ENCODE assay signal across 20 mouse cellular contexts in the genomic region with DNA sequence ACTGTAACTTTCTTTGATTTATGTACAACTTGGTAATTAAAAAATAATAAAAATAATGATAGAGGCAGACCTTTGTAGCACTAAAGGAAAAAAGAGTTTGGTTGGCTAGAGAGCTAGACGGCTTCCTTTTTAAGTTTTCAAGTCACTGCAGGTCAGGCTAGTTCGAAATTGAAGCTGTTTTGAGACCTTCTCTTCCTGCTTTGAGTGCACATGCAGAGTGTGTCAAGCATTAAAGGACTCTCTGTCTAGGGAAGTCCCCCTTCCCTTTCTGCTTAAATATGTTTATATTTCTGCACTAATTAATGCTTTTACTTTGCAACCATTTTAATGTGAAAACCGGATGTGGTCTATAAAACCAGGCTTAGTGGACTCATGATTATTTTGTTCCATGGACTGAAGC. TPM values are rescaled to one million over a fixed set of nuclear protein-coding genes. Genes with fewer than 3 reads are reported as not detected.
DNase-seq lines count a peak whose midpoint lies in the region; ATAC-seq and TF ChIP-seq lines count a peak whose summit lies in the region.
"Had no signal": no experiment of that assay in that cellular context is flagged by ENCODE, and none has a peak within 500 bp of the region (broad histone marks: within the 10 kb centered on the region; RNA-seq: fewer than 3 reads in every experiment).

No protein-coding gene starts in this region.

- H3K4me1 ChIP-seq in embryonic facial prominence, embryonic 14.5 days (ENCODE audit: control insufficient read depth, insufficient read depth, low read length), result peaks cover 12% of the 10 kb centered on the region
- peaks cover 41% of the 10 kb centered on the region for H3K4me1 ChIP-seq in embryonic facial prominence, embryonic 10.5 days
- H3K4me1 ChIP-seq in kidney, postnatal 0 days (replicated peaks; ENCODE audit: insufficient read depth, low read length), result peaks cover 5% of the 10 kb centered on the region; the same call in 1 of the 2 replicates
- H3K4me1 ChIP-seq: neural tube, embryonic 12.5 days had no signal

- ATAC-seq in embryonic facial prominence, embryonic 14.5 days (ENCODE audit: low read depth), result no peak
- no peak for ATAC-seq in kidney, postnatal 0 days (replicated peaks; ENCODE audit: low FRiP score, low read depth)
- ATAC-seq in megakaryocyte, adult 5-6 weeks (ENCODE audit: poor library complexity, severe bottlenecking), result no peak

- no peak overlapping the region for H3K27ac ChIP-seq in embryonic facial prominence, embryonic 14.5 days (replicated peaks; ENCODE audit: low read depth, low read length)
- no peak overlapping the region for H3K27ac ChIP-seq in embryonic facial prominence, embryonic 10.5 days (replicated peaks)
- H3K27ac ChIP-seq in kidney, postnatal 0 days, result no peak overlapping the region
- peak overlapping the region; percentile 52; the same call in 1 of the 2 replicates for H3K27ac ChIP-seq in macrophage
- H3K27ac ChIP-seq: midbrain, embryonic 12.5 days; neural tube, embryonic 12.5 days had no signal

- DNase-seq in embryonic facial prominence, embryonic 14.5 days (ENCODE audit: low spot score), result no peak
- no peak for DNase-seq in embryonic facial prominence, embryonic 10.5 days (ENCODE audit: low spot score)
- DNase-seq in kidney, postnatal 0 days (ENCODE audit: low spot score), result peak; percentile 50
- DNase-seq in kidney, postnatal 25 days, result no peak
- peak; percentile 10 for DNase-seq in CD4-positive, CD25-positive, alpha-beta regulatory T cell, adult 2 months (ENCODE audit: low read depth, low spot score)
- DNase-seq: adrenal gland, adult 8-10 months; B cell, adult 2 months; gastrocnemius, postnatal 14 days; heart, adult 2 months; kidney, postnatal 10 days; liver; lung, adult 2 months; thymus, adult 18-20 months had no signal

- no peaks in the 10 kb centered on the region for H3K79me2 ChIP-seq in macrophage (ENCODE audit: inconsistent target)

- TF ChIP-seq CTCF in kidney, postnatal 0 days (IDR thresholded peaks at IDR 0.05; ENCODE audit: low read depth), result no peak

- no peaks in the 10 kb centered on the region for H3K9me3 ChIP-seq in embryonic facial prominence, embryonic 14.5 days (ENCODE audit: control insufficient read depth, low read length)
- H3K9me3 ChIP-seq in embryonic facial prominence, embryonic 10.5 days, result no peaks in the 10 kb centered on the region
- no peaks in the 10 kb centered on the region for H3K9me3 ChIP-seq in kidney, postnatal 0 days (replicated peaks; ENCODE audit: low read length)
- H3K9me3 ChIP-seq: heart, embryonic 15.5 days; midbrain, embryonic 12.5 days; neural tube, embryonic 12.5 days had no signal

- H3K36me3 ChIP-seq in embryonic facial prominence, embryonic 14.5 days (ENCODE audit: control insufficient read depth, insufficient read depth, low read length), result no peaks in the 10 kb centered on the region
- no peaks in the 10 kb centered on the region for H3K36me3 ChIP-seq in embryonic facial prominence, embryonic 10.5 days (replicated peaks)
- H3K36me3 ChIP-seq in kidney, postnatal 0 days (ENCODE audit: insufficient read depth, low read length), result no peaks in the 10 kb centered on the region
- H3K36me3 ChIP-seq in macrophage (ENCODE audit: inconsistent target), result no peaks in the 10 kb centered on the region
- H3K36me3 ChIP-seq: heart, embryonic 15.5 days; midbrain, embryonic 12.5 days; neural tube, embryonic 12.5 days had no signal

- 29% methylated on average over 3 of the region's 3 CpGs for WGBS in embryonic facial prominence, embryonic 14.5 days
- 36% methylated on average over 3 of the region's 3 CpGs for WGBS in embryonic facial prominence, embryonic 10.5 days
- 36% methylated on average over 3 of the region's 3 CpGs for WGBS in kidney, postnatal 0 days
- WGBS in macrophage (ENCODE audit: missing documents), result 46% methylated on average over 3 of the region's 3 CpGs

- peak overlapping the region; percentile 47; the same call in 1 of the 2 replicates for H3K4me2 ChIP-seq in embryonic facial prominence, embryonic 14.5 days (ENCODE audit: low read depth, low read length)
- H3K4me2 ChIP-seq in kidney, postnatal 0 days (ENCODE audit: low read length), result no peak overlapping the region
- H3K4me2 ChIP-seq: midbrain, embryonic 12.5 days; neural tube, embryonic 12.5 days had no signal

- H3K4me3 ChIP-seq in embryonic facial prominence, embryonic 14.5 days (ENCODE audit: low read depth, low read length), result no peak overlapping the region
- H3K4me3 ChIP-seq in embryonic facial prominence, embryonic 10.5 days, result no peak overlapping the region
- H3K4me3 ChIP-seq in kidney, postnatal 0 days (replicated peaks; ENCODE audit: low read depth, low read length), result no peak overlapping the region
- no peak overlapping the region for H3K4me3 ChIP-seq in macrophage (ENCODE audit: inconsistent target)
- H3K4me3 ChIP-seq: erythroblast, embryonic 14.5 days; heart, embryonic 15.5 days; midbrain, embryonic 12.5 days; neural tube, embryonic 12.5 days had no signal

- no peak overlapping the region for H3K9ac ChIP-seq in embryonic facial prominence, embryonic 14.5 days (ENCODE audit: low read depth, low read length)
- H3K9ac ChIP-seq in kidney, postnatal 0 days (ENCODE audit: low read depth, low read length), result no peak overlapping the region
- H3K9ac ChIP-seq: heart, embryonic 15.5 days; midbrain, embryonic 12.5 days; neural tube, embryonic 12.5 days had no signal

- H3K27me3 ChIP-seq in embryonic facial prominence, embryonic 14.5 days (replicated peaks; ENCODE audit: control insufficient read depth, insufficient read depth, low read length), result no peaks in the 10 kb centered on the region
- no peaks in the 10 kb centered on the region for H3K27me3 ChIP-seq in embryonic facial prominence, embryonic 10.5 days (replicated peaks; ENCODE audit: low read depth, poor library complexity, severe bottlenecking)
- H3K27me3 ChIP-seq in kidney, postnatal 0 days (ENCODE audit: insufficient read depth, low read length), result no peaks in the 10 kb centered on the region
- H3K27me3 ChIP-seq: heart, embryonic 15.5 days; midbrain, embryonic 12.5 days; neural tube, embryonic 12.5 days had no signal

RNA-seq across cellular contexts. Expression of gene Etv1, which starts 8.5 kb away (rescaled TPM):
- polyA plus RNA-seq in embryonic facial prominence, embryonic 14.5 days (2014; fragmentation: Nextera tagmentation; extraction: Ambion mirVana), result 22.6 and 22.8 TPM in 2 replicates
- polyA plus RNA-seq in embryonic facial prominence, embryonic 10.5 days (2016; fragmentation: Nextera tagmentation; extraction: Ambion mirVana), result 23.5 and 25.1 TPM in 2 replicates
- polyA plus RNA-seq in kidney, postnatal 0 days (2015; fragmentation: Nextera tagmentation; extraction: Ambion mirVana), result 12.8 and 13.5 TPM in 2 replicates
- 1 to 10 TPM in 23 of 26 experiments, under 1 TPM in 3; 0.67 to 7.7 (median 3.4) TPM for total RNA-seq in macrophage (2018; cell fraction: chromatin; rRNA removed)
- total RNA-seq in macrophage (2018; cell fraction: cytosol; rRNA removed), result 1 to 10 TPM; 1.7 to 3.7 (median 2.4) TPM
- 10 to 100 TPM in 1 of 26 experiments, 1 to 10 TPM in 25; 1.4 to 19.1 (median 2.7) TPM for total RNA-seq in macrophage (2018; cell fraction: nucleus; rRNA removed)
- 1.4 to 10.0 TPM (median 2.3 TPM) in 3 replicates for polyA plus RNA-seq in macrophage (2018)
- 1.1 and 1.6 TPM in 2 replicates for total RNA-seq in megakaryocyte, adult 5-6 weeks (2015)
- total RNA-seq in megakaryocyte, adult 5-6 weeks (2017), result 0.59 and 2.5 TPM in 2 replicates
- total RNA-seq: monocyte, adult 5-6 weeks had no signal
- polyA plus RNA-seq: erythroblast, embryonic 14.5 days had no signal

Comparison
In these comparisons a context has a peak if more than half of its experiments do, and no peak if none do; other contexts are left out.
1. DNase-seq: peak in kidney, postnatal 0 days (single experiment) and CD4-positive, CD25-positive, alpha-beta regulatory T cell, adult 2 months (single experiment); none in embryonic facial prominence, embryonic 14.5 days (single experiment), embryonic facial prominence, embryonic 10.5 days (single experiment) and kidney, postnatal 25 days (0 of 2).